Mouse (Mus musculus): ENCODE measurements around the gene Arhgap32.

- no peak for TF ChIP-seq CTCF (IDR thresholded peaks at IDR 0.05; ENCODE audit: low read depth)
- no peak for TF ChIP-seq EP300 (IDR thresholded peaks at IDR 0.05; ENCODE audit: low read depth)
Observed at GRCm38 (mm10) chr9:32157201-32157600, 41.3 kb downstream of the Arhgap32 start.

Data from liver, embryonic 14.5 days (tissue).